ENCODE assay signal across 7 mouse cellular contexts in the genomic region with DNA sequence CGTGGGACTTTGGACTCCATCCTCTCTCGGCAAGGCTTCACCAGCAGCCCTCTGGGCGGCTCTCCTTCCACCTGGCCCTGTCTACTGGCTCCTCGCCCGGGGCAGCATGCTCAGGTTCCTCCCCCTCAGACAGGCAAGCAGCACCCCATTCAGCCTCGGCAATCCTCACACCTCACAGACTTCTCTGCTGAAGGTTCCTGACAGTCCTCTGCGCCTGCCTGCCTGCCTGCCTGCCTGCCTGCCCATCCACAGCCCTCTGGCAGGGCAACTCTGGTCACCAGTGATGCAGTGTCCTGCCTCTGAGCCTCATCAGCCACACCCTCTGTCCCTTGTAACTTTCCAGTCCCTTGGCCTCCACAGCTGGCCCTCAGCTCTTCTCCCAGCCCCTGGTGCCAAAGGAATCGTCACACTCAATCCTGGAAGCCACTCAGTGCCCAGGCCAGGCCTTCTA. TPM values are rescaled to one million over a fixed set of nuclear protein-coding genes. Genes with fewer than 3 reads are reported as not detected.
A peak's percentile ranks its signal among the peaks of the same experiment; 100 is the strongest.
DNase-seq lines count a peak whose midpoint lies in the region; ATAC-seq and TF ChIP-seq lines count a peak whose summit lies in the region.

No protein-coding gene starts in this region.

- H3K4me3 ChIP-seq in heart, embryonic 15.5 days = no peak overlapping the region
- no peak overlapping the region for H3K4me3 ChIP-seq in limb, embryonic 12.5 days (replicated peaks)
- H3K4me3 ChIP-seq in stomach, postnatal 0 days (ENCODE audit: low read depth, low read length) = no peak overlapping the region

- no peak overlapping the region for H3K27ac ChIP-seq in heart, embryonic 15.5 days
- H3K27ac ChIP-seq in limb, embryonic 12.5 days = no peak overlapping the region
- 0 out of 2 replicates have a peak overlapping the region, but pooled peaks have one; percentile 5 for H3K27ac ChIP-seq in stomach, postnatal 0 days (replicated peaks)

- TF ChIP-seq CTCF in stomach, postnatal 0 days (IDR thresholded peaks at IDR 0.05; ENCODE audit: low read depth) = no peak

- no peaks in the 10 kb centered on the region for H3K9me3 ChIP-seq in heart, embryonic 15.5 days (replicated peaks)
- H3K9me3 ChIP-seq in limb, embryonic 12.5 days = no peaks in the 10 kb centered on the region
- no peaks in the 10 kb centered on the region for H3K9me3 ChIP-seq in stomach, postnatal 0 days (ENCODE audit: control insufficient read depth, low read length)

- peak; percentile 23; the same call in 1 of the 2 replicates for ATAC-seq in heart, embryonic 15.5 days (replicated peaks; ENCODE audit: insufficient number of reproducible peaks, insufficient read depth, low FRiP score, low read depth)
- no peak for ATAC-seq in limb, embryonic 12.5 days (ENCODE audit: insufficient number of reproducible peaks, insufficient read depth, low FRiP score, low TSS enrichment, low read depth)
- peak; percentile 55; the same call in 1 of the 2 replicates for ATAC-seq in stomach, postnatal 0 days (ENCODE audit: low FRiP score, low TSS enrichment)

- H3K4me2 ChIP-seq in heart, embryonic 15.5 days = no peak overlapping the region
- H3K4me2 ChIP-seq in limb, embryonic 12.5 days = no peak overlapping the region
- H3K4me2 ChIP-seq in stomach, postnatal 0 days (replicated peaks; ENCODE audit: low read depth) = no peak overlapping the region

- peaks cover 18% of the 10 kb centered on the region for H3K36me3 ChIP-seq in heart, embryonic 15.5 days
- H3K36me3 ChIP-seq in limb, embryonic 12.5 days = peaks cover 28% of the 10 kb centered on the region
- peaks cover 5% of the 10 kb centered on the region; the same call in 1 of the 2 replicates for H3K36me3 ChIP-seq in stomach, postnatal 0 days (ENCODE audit: control insufficient read depth, insufficient read depth, low read length)

- TF ChIP-seq EP300 in stomach, postnatal 0 days (optimal IDR thresholded peaks at IDR 0.05) = no peak

- H3K4me1 ChIP-seq in heart, embryonic 15.5 days (replicated peaks) = peaks cover 71% of the 10 kb centered on the region
- H3K4me1 ChIP-seq in limb, embryonic 12.5 days (replicated peaks) = peaks cover 37% of the 10 kb centered on the region
- peaks cover 10% of the 10 kb centered on the region for H3K4me1 ChIP-seq in stomach, postnatal 0 days (replicated peaks; ENCODE audit: control insufficient read depth, insufficient read depth)

- 47% methylated on average over 8 of the region's 8 CpGs for WGBS in heart, embryonic 15.5 days
- WGBS in limb, embryonic 12.5 days = 68% methylated on average over 8 of the region's 8 CpGs
- 54% methylated on average over 8 of the region's 8 CpGs for WGBS in stomach, postnatal 0 days

- no peaks in the 10 kb centered on the region for H3K27me3 ChIP-seq in heart, embryonic 15.5 days
- H3K27me3 ChIP-seq in limb, embryonic 12.5 days = no peaks in the 10 kb centered on the region
- no peaks in the 10 kb centered on the region for H3K27me3 ChIP-seq in stomach, postnatal 0 days (ENCODE audit: control insufficient read depth, insufficient read depth, low read length)

- no peak overlapping the region for H3K9ac ChIP-seq in heart, embryonic 15.5 days
- H3K9ac ChIP-seq in limb, embryonic 12.5 days (replicated peaks) = 0 out of 2 replicates have a peak overlapping the region, but pooled peaks have one; percentile 27
- H3K9ac ChIP-seq in stomach, postnatal 0 days (ENCODE audit: low read length) = no peak overlapping the region

- peak; percentile 79 for DNase-seq in adrenal gland, adult 8-10 months
- DNase-seq in cerebellum, adult 11 months = peak; percentile 63
- peak; percentile 63 for DNase-seq in stomach, postnatal 0 days (ENCODE audit: low spot score)
- no peak for DNase-seq in layer of hippocampus, adult 11-12 months (ENCODE audit: low spot score)
- no peak for DNase-seq in left cerebral cortex, adult 11 months (ENCODE audit: low spot score)

RNA-seq across cellular contexts. Expression of a gene that starts 39.8 kb away (rescaled TPM):
- total RNA-seq in adrenal gland, adult 8-10 months (2022) = 100 to 1,000 TPM; 100 to 130 (median 118) TPM
- 34.5 and 39.6 TPM in 2 replicates for polyA plus RNA-seq in heart, embryonic 15.5 days (2015; fragmentation: Nextera tagmentation; extraction: Ambion mirVana)
- 47.7 and 51.1 TPM in 2 replicates for polyA plus RNA-seq in limb, embryonic 12.5 days (2016; fragmentation: Nextera tagmentation; extraction: Ambion mirVana)
- polyA plus RNA-seq in stomach, postnatal 0 days (2015; fragmentation: Nextera tagmentation; extraction: Ambion mirVana) = 34.0 and 35.9 TPM in 2 replicates

Comparison
In these comparisons a context has a peak if more than half of its experiments do, and no peak if none do; other contexts are left out.
1. DNase-seq: peak in adrenal gland, adult 8-10 months (single experiment), cerebellum, adult 11 months (single experiment) and stomach, postnatal 0 days (single experiment); none in layer of hippocampus, adult 11-12 months (single experiment) and left cerebral cortex, adult 11 months (single experiment).